Mouse (Mus musculus) myocyte (in vitro differentiated cells): ENCODE data around the gene Sparc.

Experiments used
- E2F4 ChIP-seq: IDR thresholded peaks from one replicate; pipeline ENCODE4 v1.6.1; 2011; ENCODE audit warnings: mild to moderate bottlenecking, control low read depth, moderate library complexity; ENCODE audit not compliant: insufficient read depth
- MYOG ChIP-seq, 3 experiments: IDR thresholded peaks; one replicate each; pipeline ENCODE4 v1.6.1; 2011; ENCODE audit warnings: control low read depth in 2 of 3, low read depth in 2 of 3, mild to moderate bottlenecking in 2 of 3; ENCODE audit not compliant: insufficient read length in 2 of 3, control insufficient read depth in 1 of 3, insufficient read depth in 1 of 3
- POLR2A ChIP-seq: IDR thresholded peaks from one replicate; pipeline ENCODE4 v1.6.1; 2011; ENCODE audit warnings: low read depth, mild to moderate bottlenecking, control low read depth, moderate library complexity; ENCODE audit not compliant: insufficient read length

DNA sequence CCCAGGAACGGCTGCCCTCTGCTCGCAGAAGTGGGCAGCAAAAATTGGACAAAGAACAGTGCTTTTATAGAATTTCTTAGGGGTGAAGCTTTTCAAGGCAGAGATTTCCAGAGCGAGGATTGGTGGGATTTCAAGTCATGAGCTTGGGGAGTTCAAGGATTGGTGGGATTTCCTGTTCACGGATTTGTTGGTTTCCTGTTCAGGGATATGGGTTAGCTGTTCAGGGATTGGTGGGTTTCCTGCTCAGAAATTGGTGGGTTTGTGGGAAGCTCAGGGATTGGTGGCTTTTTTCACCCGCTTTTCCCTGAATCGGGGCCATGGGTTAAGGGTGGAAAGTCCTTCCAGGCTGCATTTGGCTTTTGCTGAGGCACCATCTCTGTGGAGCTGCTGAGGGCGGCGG lies 35.4 kb downstream of the Sparc start:
- TF ChIP-seq POLR2A (no peak), E2F4 (no peak), MYOG (IDR thresholded peaks at IDR 0.05; ENCODE audit: control insufficient read depth in 1 of 3, insufficient read depth in 1 of 3, insufficient read length in 2 of 3, low read depth in 2 of 3) (no peak)
